Mouse (Mus musculus): ENCODE data around the gene Slc25a40. TPM values are rescaled to one million over a fixed set of nuclear protein-coding genes. Genes with fewer than 3 reads are reported as not detected.

Gene Slc25a40
- 10 to 100 TPM; 11.2 to 12.3 TPM for total RNA-seq (2021)
- long read RNA-seq, experiment 1, partial matches to known transcripts, result 0 of 7 reads
- long read RNA-seq, experiment 1, other reads (novel, unspliced or antisense), result 6 of 7 reads
- long read RNA-seq, experiment 2, partial matches to known transcripts, result 2 of 13 reads
- long read RNA-seq, experiment 2, other reads (novel, unspliced or antisense), result 9 of 13 reads

DNA sequence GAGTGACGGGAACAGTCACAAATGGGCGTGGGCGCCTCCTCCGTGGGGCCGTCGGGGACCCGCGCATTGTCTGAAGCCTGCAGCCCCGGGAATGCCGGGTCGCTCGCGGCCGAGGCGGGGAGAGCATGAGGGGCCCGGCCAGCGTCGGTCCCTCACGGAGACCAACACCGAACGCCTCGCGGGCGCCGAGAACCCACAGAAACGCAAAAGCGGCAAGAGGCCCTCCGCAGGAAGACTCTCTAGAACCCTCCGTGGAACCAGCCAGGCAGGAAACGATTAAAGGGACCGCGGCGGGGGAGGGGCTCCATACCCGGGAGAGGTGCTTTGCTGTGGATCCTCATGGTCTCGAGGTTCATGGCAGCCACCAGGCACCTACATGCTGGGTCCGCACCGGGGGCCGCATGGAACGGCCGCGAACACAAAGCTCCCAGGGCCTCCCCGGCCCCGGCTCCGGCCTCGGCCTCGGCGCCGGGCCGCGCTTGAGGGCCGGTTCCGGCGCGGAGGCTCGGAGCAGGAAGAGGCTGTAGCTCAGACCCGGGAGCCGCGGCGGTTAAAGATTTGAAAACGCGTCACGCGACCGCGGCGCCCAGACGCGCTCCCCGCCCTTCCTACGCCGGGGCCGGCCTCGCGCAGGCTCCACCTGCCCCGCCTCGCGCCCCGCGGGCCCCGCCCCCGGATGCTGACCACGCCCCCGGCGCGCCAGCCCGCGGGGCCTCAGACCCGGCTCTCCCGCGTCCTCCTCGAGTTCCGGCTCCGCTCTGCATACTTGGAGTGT is at the start of gene Slc25a40, which contains the start of gene Dbf4:
TSS of gene Slc25a40 (plus strand) at position 694 of the 775 bp plus-strand sequence.
TSS of gene Dbf4 (minus strand) at position 560 of the 775 bp plus-strand sequence.
- H3K27ac ChIP-seq, result peak within 1 kb of the TSS; percentile 84
- peak; percentile 85 to 89 for DNase-seq (ENCODE audit: low spot score in 2 of 2)
- no peak for TF ChIP-seq CTCF (conservative IDR thresholded peaks at IDR 0.05)
- H3K4me3 ChIP-seq, result peak within 1 kb of the TSS; percentile 83

DNA sequence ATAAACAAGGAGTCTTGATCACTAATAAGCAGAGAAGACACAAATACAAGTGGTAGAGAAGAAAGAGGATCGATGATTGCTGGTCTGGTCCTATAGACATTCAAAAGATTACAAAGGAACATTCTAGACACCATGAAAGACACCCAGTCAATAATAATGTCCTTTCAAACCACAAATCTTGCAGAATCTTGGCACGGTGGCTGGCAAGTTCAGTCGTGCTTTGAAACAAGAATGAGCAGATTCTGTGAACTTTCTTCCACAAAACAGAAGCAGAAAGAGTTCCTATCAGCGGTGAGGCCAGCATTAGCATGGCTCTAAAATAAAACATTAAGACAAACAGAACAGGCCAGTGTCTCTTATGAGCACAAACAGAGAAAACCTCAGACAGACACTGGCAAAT is 49.2 kb upstream of the Slc25a40 start:
- Histone ChIP-seq H3K4me3 (no peak overlapping the region), H3K27ac (no peak overlapping the region)
- no peak for DNase-seq (ENCODE audit: low spot score in 2 of 2)
- no peak for TF ChIP-seq CTCF (conservative IDR thresholded peaks at IDR 0.05)

DNA sequence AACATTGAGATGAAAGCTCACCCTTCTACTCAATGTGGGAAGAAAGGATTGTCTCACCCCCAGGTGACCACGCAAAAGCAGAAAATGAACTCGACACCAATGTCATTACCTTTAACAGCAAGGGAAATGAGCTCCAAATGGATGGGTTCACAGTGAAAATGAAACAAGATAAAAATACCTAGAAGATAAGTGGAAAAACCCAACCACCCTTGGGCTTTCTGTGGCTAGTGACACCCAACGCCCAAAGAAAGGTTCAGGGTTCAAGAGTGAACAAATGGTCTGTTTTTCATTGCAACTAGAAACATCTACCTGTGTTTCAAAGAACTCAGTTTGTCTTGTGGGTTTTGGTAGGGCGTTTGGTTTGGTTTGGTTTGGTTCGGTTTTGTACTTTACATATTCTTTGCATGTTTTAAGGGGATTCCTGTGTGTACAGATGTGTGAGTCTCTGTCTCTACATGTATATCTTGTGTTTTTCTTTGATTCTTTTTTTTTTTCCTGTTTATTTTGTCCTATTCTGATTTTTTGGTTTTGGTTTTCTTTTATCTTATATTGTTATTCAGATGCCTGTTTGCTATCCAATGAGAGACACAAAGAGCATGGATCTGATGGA is 48.2 kb upstream of the Slc25a40 start:
- Histone ChIP-seq H3K27ac (no peak overlapping the region), H3K4me3 (no peak overlapping the region)
- no peak for TF ChIP-seq CTCF (conservative IDR thresholded peaks at IDR 0.05)
- DNase-seq (ENCODE audit: low spot score in 2 of 2), result no peak

DNA sequence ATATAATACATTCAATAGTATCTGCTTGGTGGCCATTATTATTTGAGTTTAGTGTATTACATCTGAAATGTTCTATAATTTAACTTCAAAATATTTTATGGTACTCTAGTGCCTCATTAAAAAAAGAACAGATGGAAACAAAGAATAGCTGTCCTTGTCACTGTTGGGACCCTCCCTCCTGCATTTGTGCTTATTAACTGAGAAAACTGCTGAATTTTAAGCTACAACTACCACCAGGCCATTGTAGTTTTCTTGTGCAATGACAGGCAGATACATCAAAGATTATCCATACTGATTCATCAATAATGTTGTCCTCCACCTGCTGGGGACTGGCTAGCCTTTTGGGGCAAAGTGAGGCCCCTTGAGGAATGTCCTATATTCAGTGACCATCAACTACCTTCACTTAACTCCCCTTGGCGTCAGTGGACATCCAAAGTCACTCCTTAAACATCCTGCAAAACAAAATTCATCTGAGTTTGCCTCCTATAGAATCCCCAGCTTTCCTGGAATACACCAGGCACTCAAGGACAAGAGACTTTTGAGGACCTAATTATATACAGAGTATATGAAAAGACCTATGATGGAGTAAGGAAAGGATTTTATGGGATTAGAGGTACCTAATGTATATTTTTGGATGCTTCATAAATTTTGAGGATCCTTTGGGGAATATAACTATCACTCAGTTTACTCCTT is 28.6 kb upstream of the Slc25a40 start:
- DNase-seq (ENCODE audit: low spot score in 2 of 2), result no peak
- no peak for TF ChIP-seq CTCF (conservative IDR thresholded peaks at IDR 0.05)
- no peak overlapping the region for H3K4me3 ChIP-seq
- H3K27ac ChIP-seq, result no peak overlapping the region

DNA sequence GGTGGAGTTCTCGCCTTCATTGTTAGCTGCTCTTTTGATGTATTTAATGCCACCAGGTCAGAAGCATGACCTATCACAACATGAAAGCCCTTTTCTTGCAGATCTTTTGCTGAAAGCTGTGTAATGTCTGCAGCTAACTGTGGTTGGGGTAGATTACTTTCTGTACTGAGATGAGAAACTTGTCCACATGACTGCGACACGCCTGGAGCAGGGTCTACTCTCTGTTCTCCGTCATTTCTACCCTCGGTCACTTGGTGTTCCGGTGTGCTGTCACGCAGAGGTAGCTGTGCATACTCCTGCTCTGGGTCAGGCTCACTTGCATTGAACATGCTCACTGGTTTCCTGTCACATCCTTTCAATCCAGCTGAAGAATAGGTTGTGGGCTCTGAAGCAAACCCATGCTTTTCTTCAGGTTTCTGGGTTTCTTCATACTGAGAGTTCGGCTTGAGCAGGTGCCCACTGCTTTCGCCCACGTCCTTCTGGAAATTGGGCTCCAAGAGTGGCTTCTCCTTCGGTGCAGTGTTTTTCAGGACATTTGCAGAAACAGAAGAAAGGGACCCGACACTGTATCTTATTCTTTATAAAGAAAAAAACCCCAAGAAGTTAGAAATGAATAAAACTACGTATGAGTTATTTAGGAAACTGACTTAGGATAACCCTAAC is 24.9 kb upstream of the Slc25a40 start:
- TF ChIP-seq CTCF (conservative IDR thresholded peaks at IDR 0.05), result no peak
- no peak overlapping the region for H3K27ac ChIP-seq
- no peak overlapping the region for H3K4me3 ChIP-seq
- DNase-seq (ENCODE audit: low spot score in 2 of 2), result no peak

DNA sequence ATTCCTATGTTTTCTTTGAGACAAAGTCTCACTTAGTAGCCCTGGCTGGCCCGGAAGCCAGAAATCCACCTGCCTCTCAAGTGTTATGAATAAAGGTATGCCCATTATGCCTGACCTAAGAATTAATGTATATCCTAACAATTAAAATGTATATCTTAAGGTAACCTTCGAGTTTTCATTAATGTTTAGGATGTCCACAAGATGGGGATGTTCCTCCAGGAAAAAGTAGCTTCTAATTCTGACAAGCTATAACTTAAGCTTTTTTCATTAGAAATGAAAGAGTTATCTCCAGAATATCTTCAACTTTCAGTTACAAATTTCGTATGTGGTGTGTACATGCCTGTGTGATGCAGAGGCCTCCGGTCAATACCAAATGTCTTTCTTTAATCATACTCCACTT is 13.9 kb upstream of the Slc25a40 start:
- no peak overlapping the region for H3K27ac ChIP-seq
- peak; percentile 59 for TF ChIP-seq CTCF (conservative IDR thresholded peaks at IDR 0.05)
- DNase-seq (ENCODE audit: low spot score in 2 of 2), result no peak
- H3K4me3 ChIP-seq, result no peak overlapping the region

DNA sequence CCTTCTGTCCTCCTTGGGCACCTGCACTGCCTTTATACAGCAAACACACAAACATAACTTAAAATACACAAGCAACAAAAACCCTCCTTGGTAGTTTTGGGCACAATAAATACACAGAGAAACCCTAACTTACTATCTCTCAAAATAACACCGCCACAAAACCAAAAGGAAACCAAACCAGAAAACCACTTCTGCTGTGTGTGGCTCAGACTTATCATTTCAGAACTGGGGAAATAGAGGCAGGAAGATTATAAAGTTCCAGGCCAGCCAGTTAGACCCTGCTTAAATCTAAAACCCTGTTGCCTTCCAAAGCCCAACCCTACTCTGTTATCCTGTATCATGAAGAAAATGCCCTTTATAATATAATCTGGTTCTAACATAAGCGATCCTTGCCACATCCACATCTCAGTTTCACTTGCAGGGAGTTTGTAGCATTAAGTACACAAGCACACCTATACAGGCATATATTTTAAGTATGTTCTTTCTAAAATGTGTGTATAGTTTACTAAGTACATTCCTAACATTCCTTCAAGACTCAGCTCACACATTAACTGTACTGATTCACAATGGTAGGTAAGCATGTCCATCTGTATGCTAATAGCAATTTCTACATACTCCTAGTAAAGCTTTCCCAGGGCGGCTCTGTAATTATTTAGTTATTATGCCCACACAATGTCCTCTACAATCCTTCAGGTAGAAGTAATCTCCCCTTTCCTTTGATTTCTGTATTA is 5.8 kb upstream of the Slc25a40 start:
- Histone ChIP-seq H3K4me3 (no peak overlapping the region), H3K27ac (no peak overlapping the region)
- DNase-seq (ENCODE audit: low spot score in 2 of 2), result no peak
- no peak for TF ChIP-seq CTCF (conservative IDR thresholded peaks at IDR 0.05)

DNA sequence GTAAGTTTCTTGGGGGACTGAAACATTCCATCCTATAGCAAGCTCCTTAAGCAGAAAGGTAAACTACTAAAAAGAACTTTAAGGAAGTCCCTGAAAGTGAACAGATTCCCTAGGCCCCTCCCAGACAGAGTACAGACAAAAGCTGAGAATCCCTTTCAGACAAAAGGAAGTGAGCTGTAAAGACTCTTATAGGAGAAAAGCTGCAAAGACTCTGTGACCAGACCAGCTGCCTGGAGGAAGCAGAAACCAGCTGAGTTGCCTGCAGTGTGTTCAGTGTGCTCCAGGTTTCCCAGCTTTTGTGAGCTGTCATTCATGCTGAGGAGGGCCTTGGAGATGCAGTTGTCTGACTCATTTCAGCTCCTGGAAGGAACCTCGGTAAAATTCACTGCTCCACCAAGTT is 5.2 kb upstream of the Slc25a40 start:
- Histone ChIP-seq H3K4me3 (no peak overlapping the region), H3K27ac (no peak overlapping the region)
- no peak for TF ChIP-seq CTCF (conservative IDR thresholded peaks at IDR 0.05)
- DNase-seq (ENCODE audit: low spot score in 2 of 2), result no peak

DNA sequence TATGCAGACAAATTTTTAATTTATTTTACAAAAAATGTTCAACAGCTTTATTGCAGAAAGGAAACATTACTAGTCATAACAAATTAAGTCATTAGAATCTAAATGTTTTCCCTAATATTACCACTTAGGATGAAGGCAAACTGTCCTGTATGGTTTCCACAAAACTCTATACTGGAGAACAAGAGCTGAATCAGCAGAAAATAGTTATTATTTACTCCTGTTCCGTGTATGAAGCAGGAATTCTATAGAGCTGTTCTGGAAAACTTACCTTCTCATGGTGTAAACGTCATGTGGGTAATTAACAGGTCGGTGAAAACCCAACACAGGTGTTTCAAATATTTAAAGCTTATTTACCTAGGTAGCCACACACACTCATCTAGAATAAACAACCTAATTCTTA is 1.2 kb upstream of the Slc25a40 start:
- Histone ChIP-seq H3K4me3 (no peak overlapping the region), H3K27ac (no peak overlapping the region)
- no peak for TF ChIP-seq CTCF (conservative IDR thresholded peaks at IDR 0.05)
- no peak for DNase-seq (ENCODE audit: low spot score in 2 of 2)

DNA sequence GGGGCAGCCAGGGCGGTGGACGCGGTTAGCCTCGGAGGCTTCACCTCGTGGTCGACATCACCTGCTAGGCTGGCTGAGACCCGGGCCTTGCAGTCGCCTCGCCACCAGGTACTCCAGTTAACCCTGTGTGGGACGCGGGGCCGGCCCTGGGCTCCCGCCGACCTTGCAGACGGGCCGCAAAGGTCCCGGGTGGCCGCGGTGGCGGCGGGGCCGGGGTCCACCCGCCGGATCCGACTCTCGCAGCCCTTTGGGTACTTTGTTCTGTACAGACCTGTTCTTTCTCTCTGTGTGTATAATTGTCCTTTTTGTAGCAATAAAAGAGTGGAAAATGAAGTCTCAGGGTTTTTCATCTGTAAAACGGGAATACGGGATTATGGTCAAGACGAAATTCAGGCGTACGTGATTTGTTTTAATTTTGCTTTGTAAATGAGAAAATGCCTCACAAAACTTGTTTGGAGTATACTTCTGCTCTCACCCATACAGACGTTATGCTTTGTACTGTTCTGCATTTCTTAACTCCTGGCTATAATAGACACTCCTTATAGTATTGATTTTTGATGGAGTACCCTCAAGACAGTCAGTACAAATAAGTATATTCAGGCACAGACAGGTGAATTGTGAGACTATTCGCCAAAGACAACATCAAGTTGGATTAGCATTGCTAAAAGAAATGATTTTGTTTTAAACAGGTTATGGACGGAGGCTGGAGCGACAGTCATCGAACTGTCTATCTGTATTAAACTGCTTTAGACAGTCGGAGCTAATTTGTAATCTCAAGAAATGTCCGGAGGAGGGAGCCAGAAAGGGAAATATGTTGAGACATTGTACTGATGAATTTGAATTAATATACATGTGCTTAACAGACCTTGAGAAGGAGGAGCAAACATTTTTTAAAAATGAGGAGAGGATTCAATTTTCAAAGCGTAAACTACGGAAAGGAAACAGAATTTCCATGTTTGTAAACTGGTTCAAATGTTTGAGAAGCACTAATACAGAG is 580 bp downstream of the Slc25a40 start:
- TF ChIP-seq CTCF (conservative IDR thresholded peaks at IDR 0.05), result peak; percentile 45
- Histone ChIP-seq H3K4me3 (peak overlapping the region; percentile 83), H3K27ac (peak overlapping the region; percentile 84)
- no peak for DNase-seq (ENCODE audit: low spot score in 2 of 2)

DNA sequence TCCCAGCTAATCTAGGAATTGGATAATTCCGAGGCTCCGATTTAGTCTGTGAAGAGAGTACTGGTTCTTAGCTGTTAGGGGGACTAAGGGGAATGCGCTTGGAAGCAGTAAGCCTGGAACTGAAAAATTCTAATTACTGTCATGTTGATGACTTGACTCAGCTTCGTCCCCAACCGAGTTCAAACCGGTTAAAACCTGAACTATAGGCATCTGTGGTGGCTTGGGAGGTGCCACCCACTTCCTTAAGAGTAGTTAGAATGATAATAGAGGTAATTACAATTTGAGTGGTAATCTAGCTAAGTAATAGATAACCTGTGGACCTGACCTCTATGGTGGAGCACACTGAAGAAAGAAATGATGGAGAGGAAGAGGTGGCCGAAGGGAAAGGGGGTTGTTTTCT is 1.5 kb downstream of the Slc25a40 start:
- no peak for TF ChIP-seq CTCF (conservative IDR thresholded peaks at IDR 0.05)
- no peak overlapping the region for H3K4me3 ChIP-seq
- no peak for DNase-seq (ENCODE audit: low spot score in 2 of 2)
- H3K27ac ChIP-seq, result no peak overlapping the region

All from layer of hippocampus, adult 2 months (tissue).